Mouse (Mus musculus): ENCODE results near the gene Ess2.

Gene Ess2

GRCm38 (mm10) chr16:17857157-17857556, 54.0 kb downstream of the Ess2 start:
- DNase-seq (ENCODE audit: low spot score in 2 of 2), result no peak

DNA sequence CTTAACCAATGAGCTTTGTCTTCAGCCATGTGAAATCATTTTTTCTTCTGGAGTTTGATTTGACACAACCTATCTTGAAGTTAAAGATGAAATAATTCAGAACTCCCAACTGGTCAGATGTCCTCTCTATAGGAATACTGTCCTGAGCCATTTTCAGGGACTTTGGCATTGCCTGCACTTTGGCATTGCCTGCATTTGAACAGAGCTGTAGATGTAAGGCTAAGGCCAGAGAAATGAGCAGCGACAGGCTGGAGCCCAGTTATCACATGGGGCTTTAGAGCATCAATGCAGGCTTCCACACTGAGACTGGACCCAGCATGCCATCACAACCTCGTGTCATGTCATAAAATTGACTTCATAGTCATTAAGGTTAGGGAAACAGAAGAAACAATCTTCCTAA, 57.9 kb downstream of the Ess2 start:
- no peak for DNase-seq (ENCODE audit: low spot score in 2 of 2)

DNA sequence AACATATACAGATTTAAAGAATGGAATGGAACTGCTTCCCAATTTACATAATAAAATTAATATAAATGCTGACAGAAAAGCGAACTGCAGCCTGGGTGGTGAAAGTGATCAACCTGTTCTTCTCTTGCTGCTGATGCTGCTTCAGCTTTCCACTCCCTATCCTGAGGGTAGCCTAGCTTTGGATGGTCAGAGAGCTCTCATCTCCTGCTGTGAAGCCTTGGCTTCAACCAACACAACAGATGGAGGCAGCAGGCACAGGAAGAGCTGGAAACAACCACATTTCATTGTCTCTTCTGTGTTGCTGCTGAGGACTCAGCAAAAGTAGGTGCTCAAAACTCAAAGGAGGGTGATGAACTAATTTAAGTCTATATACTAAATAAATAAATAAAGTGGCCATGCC, 59.3 kb downstream of the Ess2 start:
- no peak for DNase-seq (ENCODE audit: low spot score in 2 of 2)

- no peak for DNase-seq (ENCODE audit: low spot score in 2 of 2)
Measured at GRCm38 (mm10) chr16:17851331-17851730, 59.8 kb downstream of the Ess2 start.
